Mouse (Mus musculus) layer of hippocampus, adult 9-11 months (tissue): Measurements from ENCODE around the gene 0610009B22Rik.
A peak's percentile ranks its signal among the peaks of the same experiment; 100 is the strongest.
"Not testable (repeated sequence)": the region's sequence is repeated elsewhere in the genome, so short reads cannot be mapped to it uniquely, and the experiment has no call there.

Source experiments
- DNase-seq: peaks from one replicate; pipeline ENCODE4 v3.0.0; 2022

0610009B22Rik gene

DNA sequence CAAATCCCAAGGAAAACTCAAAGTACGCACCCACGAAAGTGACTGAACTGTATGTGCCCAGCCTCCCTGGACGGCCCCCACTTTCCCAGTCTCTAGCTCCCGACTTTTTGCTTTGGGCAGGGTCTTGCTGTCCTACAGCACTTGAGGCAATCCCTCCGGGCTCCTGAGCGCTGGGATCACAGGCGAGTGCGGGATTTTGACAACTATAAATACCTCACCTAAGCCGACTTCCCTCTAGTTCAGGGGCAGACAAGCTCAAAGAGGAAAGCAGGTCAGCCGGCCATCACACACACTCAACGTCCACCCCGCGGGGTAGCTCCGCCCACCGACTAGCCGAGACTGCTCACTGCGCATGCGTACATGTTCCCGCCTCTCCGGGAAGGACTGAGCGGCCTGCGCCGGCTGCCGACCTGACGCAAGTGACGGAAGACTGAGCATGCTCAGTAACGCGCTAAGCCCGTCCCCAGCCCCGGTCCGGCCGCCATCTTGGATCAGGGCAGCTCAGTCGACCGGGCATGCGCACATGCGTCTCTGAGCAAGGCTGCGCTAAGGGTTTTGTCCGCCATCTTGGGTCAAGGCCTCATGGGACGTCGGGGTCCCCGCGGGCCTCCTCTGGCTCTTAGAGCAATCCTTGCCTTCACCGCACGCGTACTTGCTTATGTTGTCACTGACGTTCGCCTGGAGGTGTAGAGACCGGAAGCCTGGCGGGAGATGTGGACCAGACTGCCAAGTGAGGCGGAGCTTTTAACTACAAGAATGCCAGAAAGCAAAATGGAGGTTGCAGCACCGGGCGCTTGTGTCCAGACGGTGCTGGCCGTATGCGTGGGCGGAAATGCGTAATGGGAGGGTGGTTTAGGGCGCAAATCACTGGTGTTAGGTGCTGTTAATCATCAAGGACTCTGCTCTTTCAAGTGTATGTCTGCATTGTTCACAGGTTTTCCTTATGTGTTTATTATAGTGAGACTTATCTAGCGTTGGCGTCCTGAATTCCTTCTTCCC is at the start of gene 0610009B22Rik:
TSS of gene 0610009B22Rik (minus strand) at position 545 of the 999 bp plus-strand sequence.
- DNase-seq: peak; percentile 99

DNA sequence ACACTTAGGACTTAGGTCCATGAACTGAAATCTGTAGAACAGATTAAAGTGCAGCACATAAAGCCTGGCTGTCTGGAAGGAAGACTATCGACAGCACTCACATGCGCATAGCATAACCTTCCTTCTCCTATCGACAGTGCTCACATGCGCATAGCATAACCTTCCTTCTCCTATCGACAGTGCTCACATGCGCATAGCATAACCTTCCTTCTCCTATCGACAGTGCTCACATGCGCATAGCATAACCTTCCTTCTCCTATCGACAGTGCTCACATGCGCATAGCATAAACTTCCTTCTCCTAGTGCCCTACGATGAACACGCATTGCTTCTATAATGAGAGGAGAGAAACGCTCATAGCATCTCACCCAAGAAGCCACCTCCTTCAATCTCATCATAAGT is 45.5 kb upstream of the 0610009B22Rik start:
- DNase-seq: not testable (repeated sequence)

- DNase-seq: no peak
Observed at GRCm38 (mm10) chr11:51732883-51733282, 44.2 kb upstream of the 0610009B22Rik start.

DNA sequence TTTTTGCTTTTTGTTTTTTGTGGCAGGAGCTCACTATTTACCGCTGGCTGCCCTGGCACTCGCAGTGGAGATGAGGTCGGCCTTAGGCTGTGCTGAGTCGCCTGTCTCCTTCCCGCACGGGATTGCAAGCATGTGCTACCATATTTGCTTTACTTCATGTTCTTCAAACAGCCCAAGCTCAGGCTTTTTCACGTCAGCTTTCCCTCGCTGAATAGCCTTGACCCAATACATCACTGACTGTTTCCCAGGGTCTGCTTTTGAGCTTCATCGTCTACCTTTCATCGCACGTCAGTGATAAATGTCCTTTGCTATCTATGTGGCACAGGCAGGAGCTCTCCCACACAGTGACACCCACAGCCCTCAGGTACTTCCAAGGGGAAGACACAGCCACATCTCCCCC is 32.4 kb upstream of the 0610009B22Rik start:
- DNase-seq: no peak

GRCm38 (mm10) chr11:51707080-51707479 is 18.4 kb upstream of the 0610009B22Rik start:
- DNase-seq: no peak

DNA sequence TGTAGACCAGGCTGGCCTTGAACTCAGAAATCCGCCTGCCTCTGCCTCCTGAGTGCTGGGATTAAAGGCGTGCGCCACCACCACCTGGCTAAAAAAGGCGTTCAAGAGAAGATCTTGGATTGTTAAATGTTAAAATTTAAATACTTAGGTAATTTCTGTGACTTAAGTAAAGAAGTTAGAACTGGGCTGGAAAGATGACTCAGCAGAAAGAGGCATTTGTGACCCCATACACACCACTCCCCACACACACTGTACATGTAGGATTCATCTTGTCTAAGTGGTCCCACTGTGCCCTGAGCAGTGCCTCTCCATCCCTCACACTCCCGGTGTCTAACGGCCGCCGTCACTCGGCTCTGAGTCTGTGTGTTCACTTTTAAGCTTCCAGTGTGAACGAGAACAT is 17.8 kb upstream of the 0610009B22Rik start:
- no peak for DNase-seq

DNA sequence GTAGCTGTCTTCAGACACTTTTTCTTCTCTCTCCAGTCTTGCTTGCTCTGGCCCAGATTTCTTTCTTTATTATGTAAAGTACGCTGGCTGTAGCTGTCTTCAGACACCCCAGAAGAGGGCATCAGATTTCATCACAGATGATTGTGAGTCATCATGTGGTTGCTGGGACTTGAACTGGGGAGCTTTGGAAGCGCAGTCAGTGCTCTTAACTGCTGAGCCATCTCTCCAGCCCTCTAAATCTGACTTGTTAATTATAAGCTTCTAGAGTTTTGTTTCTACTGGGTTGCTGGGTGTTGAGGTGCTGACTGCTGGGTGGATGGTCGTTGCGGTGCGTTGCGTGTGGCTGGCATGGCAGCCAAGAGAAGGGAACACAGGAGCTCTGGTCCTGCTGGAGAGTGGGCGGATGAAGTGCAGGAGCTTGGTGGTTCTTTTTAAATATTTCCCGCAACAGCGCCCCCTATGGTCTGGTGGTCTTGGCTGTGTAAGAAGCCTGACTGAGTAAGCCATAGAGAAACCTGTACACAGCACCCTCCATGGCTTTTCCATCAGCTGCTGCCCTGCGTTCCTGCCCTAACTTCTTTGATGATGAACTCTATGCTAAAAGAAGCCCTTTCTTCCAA is 14.8 kb upstream of the 0610009B22Rik start:
- DNase-seq: no peak

GRCm38 (mm10) chr11:51702831-51703230 is 14.2 kb upstream of the 0610009B22Rik start:
- DNase-seq: no peak

GRCm38 (mm10) chr11:51694984-51695383 is 6.3 kb upstream of the 0610009B22Rik start:
- DNase-seq: no peak

GRCm38 (mm10) chr11:51690597-51690996 is 1.9 kb upstream of the 0610009B22Rik start:
- DNase-seq: not testable (repeated sequence)

GRCm38 (mm10) chr11:51689343-51689742 is 669 bp upstream of the 0610009B22Rik start:
- DNase-seq: no peak

DNA sequence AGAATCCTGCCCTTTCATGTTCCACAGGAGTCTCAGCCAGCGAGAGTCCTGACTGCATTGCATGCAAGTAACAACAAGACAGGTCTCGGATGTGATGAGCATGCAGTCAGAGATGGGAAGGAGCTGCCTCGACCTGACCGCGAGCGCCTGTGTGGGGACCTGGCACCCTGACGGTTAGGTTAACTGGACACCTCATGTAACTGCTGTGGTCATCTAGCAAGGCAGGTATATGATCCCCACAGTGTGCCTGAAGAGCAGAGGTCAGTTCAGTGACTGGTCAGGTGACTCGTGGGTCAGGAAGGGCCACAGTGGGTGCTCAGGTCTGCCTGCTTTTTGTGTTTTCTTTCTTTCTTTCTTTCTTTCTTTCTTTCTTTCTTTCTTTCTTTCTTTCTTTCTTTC is 6.7 kb downstream of the 0610009B22Rik start:
- no peak for DNase-seq

- peak; percentile 75 for DNase-seq
Observed at GRCm38 (mm10) chr11:51681324-51681975, 7.2 kb downstream of the 0610009B22Rik start.

DNA sequence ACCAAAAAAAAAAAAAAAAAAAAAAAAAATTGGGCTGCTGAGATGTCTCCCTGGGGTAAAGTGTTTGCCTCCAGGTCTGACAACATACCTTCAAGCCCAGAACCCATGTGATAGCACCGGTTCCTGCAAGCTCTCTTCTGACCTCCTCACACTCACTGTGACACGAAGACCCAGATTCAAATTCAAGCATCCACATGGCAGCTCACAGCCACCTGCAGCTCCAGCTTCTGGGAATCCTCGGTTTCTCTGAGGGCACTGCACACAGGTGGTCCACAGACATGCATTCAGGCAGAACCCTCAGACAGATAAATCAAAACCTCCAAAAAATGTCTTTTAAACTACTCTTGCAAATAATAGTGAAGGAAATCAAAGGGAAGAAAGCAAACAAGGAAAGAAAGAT is 9.2 kb downstream of the 0610009B22Rik start:
- no peak for DNase-seq

- no peak for DNase-seq
Observed at GRCm38 (mm10) chr11:51677737-51678418, 10.8 kb downstream of the 0610009B22Rik start.

DNA sequence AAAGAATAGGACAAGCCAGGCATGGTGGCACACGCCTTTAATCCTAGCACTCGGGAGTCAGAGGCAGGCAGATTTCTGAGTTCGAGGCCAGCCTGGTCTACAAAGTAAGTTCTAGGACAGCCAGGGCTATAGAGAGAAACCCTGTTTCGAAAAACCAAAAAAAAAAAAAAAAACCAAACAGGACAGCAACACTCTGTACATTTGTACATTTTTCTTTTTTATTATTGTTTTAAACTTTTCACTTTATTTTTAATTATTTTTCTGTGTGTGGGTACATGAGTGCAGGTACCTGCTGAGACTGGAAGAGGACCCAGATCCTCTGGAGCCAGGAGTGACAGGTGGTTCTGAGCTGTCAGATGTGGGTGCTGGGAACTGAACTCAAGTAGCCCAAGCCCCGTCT is 13.3 kb downstream of the 0610009B22Rik start:
- DNase-seq: no peak

DNA sequence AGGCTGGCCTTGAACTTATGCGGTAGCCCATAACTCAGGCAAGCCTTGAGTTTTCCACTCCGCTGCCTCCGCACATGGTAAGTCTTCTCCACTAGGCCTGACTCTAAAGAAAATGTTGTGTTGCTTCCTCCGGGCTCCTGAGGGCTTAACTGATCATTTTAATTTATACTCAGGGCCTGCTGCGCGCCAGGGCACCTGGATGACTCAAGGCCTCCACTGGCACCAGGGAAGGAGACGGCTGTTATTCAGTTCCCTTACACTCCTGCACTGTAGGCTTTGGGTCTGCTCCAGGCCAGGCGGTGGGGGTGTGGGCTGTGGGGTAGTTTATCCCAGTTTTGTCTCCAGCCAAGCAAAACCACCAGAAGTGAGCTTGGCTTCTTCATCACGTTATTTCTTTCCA is 15.4 kb downstream of the 0610009B22Rik start:
- no peak for DNase-seq

DNA sequence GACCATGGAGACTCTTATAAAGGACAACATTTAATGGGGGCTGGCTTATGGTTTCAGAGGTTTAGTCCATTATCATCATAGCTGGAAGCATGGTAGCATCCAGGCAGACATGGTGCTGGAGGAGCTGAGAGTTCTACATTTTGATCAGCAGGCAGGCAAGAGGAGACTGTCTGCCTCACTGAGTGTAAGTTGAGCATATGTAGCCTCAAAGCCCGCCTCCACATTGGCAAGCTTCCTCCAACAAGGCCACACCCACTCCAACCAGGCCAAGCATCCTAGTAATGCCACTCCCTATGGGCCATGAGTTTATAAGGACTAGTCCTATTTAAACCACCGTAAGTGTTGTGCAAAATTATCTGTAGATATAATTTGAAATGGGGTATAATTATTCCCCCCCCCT is 17.3 kb downstream of the 0610009B22Rik start:
- DNase-seq: no peak

DNA sequence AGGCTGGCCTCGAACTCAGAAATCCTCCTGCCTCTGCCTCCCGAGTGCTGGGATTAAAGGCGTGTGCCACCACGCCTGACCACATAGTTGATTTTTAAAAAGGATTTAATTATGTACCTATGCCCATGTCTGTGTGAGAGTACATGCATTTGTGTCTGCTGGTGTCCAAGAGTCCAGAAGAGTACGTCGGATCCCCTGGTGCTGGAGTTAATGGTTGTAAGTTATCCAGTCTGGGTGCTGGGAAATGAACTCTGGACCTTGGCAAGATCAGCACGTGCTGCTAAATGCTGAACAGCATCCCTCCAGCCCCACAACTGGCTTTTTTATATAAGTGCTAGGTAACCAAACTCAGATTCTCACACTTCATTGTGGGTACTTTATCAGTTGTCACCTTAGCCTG is 17.8 kb downstream of the 0610009B22Rik start:
- DNase-seq: no peak

- DNase-seq: not testable (repeated sequence)
Observed at GRCm38 (mm10) chr11:51664747-51665146, 23.9 kb downstream of the 0610009B22Rik start.

GRCm38 (mm10) chr11:51662632-51663031 is 26.0 kb downstream of the 0610009B22Rik start:
- no peak for DNase-seq

DNA sequence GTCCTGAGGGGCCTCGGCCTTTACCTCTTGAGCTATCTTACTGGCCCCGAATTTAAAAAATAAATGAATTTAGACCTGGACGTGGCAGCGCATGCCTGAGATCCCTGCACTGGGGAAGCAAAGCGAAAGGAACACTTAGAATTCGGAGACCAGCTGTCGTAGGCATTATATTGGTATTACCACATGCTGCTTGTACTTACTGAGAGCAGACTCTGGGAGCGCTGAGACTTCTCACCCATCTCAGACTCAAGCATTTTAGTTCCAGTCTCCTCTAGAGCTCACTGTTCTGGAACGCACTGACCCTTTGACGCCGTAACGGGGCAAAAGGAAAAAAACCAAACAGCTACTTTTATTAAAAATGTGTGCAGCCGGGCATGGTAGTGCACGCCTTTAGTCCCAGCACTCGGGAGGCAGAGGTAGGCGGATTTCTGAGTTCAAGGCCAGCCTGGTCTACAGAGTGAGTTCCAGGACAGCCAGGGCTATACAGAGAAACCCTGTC is 26.8 kb downstream of the 0610009B22Rik start:
- no peak for DNase-seq

DNA sequence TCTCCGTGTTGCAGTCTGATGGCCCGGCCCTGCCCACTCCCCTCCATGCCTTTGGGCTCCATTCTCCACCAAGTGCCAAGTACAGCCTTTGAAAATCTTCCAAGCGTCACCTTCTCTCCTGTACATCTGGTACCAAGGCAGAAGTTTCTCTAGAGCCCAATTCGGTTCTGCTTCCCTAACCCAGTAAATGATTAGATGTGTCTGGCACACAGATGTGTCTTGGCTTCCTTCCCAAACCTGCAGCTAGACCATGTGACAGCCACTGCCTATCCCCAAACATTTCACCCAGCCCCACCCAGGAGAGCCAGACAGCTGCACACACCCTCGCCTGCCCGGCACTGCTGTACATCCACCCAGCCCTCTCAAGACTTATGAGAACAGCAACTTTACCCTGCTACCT is 30.0 kb downstream of the 0610009B22Rik start:
- DNase-seq: no peak
